Mouse (Mus musculus) C2C12 (cell line): ENCODE measurements around the gene Abi3. TPM values are rescaled to one million over a fixed set of nuclear protein-coding genes. Genes with fewer than 3 reads are reported as not detected.

Experiments
- H3K27me3 ChIP-seq: one replicate; pipeline ENCODE4 v1.6.1; 2011; ENCODE audit not compliant: control insufficient read depth, insufficient read depth, insufficient read length
- H3K36me3 ChIP-seq: one replicate; pipeline ENCODE4 v1.6.1; 2011; ENCODE audit not compliant: control insufficient read depth, insufficient read depth
- H3K4me3 ChIP-seq: one replicate; pipeline ENCODE4 v1.5.1; 2011; ENCODE audit warnings: mild to moderate bottlenecking, control low read depth; ENCODE audit not compliant: poor library complexity, insufficient read depth, severe bottlenecking
- H3K79me2 ChIP-seq: one replicate; pipeline ENCODE4 v1.6.1; 2011; ENCODE audit not compliant: control insufficient read depth, insufficient read depth
- H3K79me3 ChIP-seq: one replicate; pipeline ENCODE4 v1.6.1; 2011; ENCODE audit warnings: low read depth, control low read depth
- H3ac ChIP-seq: one replicate; pipeline ENCODE3; 2011; ENCODE audit warnings: low read depth; ENCODE audit not compliant: control insufficient read depth, insufficient read length
- CEBPB ChIP-seq: IDR thresholded peaks from one replicate; pipeline ENCODE4 v1.6.1; 2011; ENCODE audit warnings: low read depth, mild to moderate bottlenecking, control low read depth, moderate library complexity
- CTCF ChIP-seq: IDR thresholded peaks from one replicate; pipeline ENCODE4 v1.5.1; 2011; ENCODE audit not compliant: control insufficient read depth, insufficient read depth, insufficient read length
- FOSL1 ChIP-seq: IDR thresholded peaks from one replicate; pipeline ENCODE4 v1.8.0; 2011; ENCODE audit warnings: mild to moderate bottlenecking, low read length; ENCODE audit not compliant: poor library complexity, insufficient read depth, severe bottlenecking
- MAX ChIP-seq: IDR thresholded peaks from one replicate; pipeline ENCODE4 v1.6.1; 2011; ENCODE audit warnings: mild to moderate bottlenecking, control low read depth
- MYOD1 ChIP-seq: IDR thresholded peaks from one replicate; pipeline ENCODE4 v1.6.1; 2011; ENCODE audit warnings: low read depth; ENCODE audit not compliant: control insufficient read depth, insufficient read length
- MYOG ChIP-seq: IDR thresholded peaks from one replicate; pipeline ENCODE4 v1.6.1; 2011; ENCODE audit not compliant: control insufficient read depth, insufficient read length; ENCODE audit errors: extremely low read depth
- USF1 ChIP-seq: IDR thresholded peaks from one replicate; pipeline ENCODE4 v1.6.1; 2011; ENCODE audit warnings: low read depth, mild to moderate bottlenecking, control low read depth, moderate library complexity
- polyA plus RNA-seq: library from polyadenylated mRNA; unstranded; fragments of >200 nt; fragmentation: generic; extraction: Trizol; gene quantifications from one replicate; pipeline ENCODE4 v1.2.1, GENCODE M21; 2012; ENCODE audit warnings: missing spikeins

Gene Abi3
- polyA plus RNA-seq, 1 experiment = 0.33 TPM

GRCm38 (mm10) chr11:95832129-95833005 is 9.9 kb downstream of the Abi3 start:
- no peak overlapping the region for H3ac ChIP-seq
- no peak for TF ChIP-seq USF1
- H3K79me3 ChIP-seq = no peaks in the 10 kb centered on the region
- H3K36me3 ChIP-seq = no peaks in the 10 kb centered on the region
- H3K27me3 ChIP-seq = no peaks in the 10 kb centered on the region
- H3K4me3 ChIP-seq = no peak overlapping the region
- no peaks in the 10 kb centered on the region for H3K79me2 ChIP-seq

- Histone ChIP-seq H3ac (no peak overlapping the region), H3K4me3 (no peak overlapping the region), H3K79me3 (no peaks in the 10 kb centered on the region), H3K27me3 (no peaks in the 10 kb centered on the region), H3K79me2 (no peaks in the 10 kb centered on the region), H3K36me3 (no peaks in the 10 kb centered on the region)
- no peak for TF ChIP-seq MAX
- no peak for TF ChIP-seq MYOG
- TF ChIP-seq MYOD1 = no peak
- TF ChIP-seq USF1 = no peak
- no peak for TF ChIP-seq FOSL1
- no peak for TF ChIP-seq CTCF
- no peak for TF ChIP-seq CEBPB
Measured at GRCm38 (mm10) chr11:95831641-95832040, 10.6 kb downstream of the Abi3 start.

- no peaks in the 10 kb centered on the region for H3K27me3 ChIP-seq
- no peaks in the 10 kb centered on the region for H3K79me2 ChIP-seq
- no peaks in the 10 kb centered on the region for H3K79me3 ChIP-seq
- no peaks in the 10 kb centered on the region for H3K36me3 ChIP-seq
- H3K4me3 ChIP-seq = no peak overlapping the region
- TF ChIP-seq FOSL1 = no peak
- TF ChIP-seq CEBPB = no peak
- no peak for TF ChIP-seq MYOG
- TF ChIP-seq CTCF = no peak
- no peak for TF ChIP-seq MYOD1
- TF ChIP-seq MAX = no peak
- no peak for TF ChIP-seq USF1
- H3ac ChIP-seq = no peak overlapping the region
Measured at GRCm38 (mm10) chr11:95831276-95831619, 11.0 kb downstream of the Abi3 start.

- Histone ChIP-seq H3K79me2 (no peaks in the 10 kb centered on the region), H3K79me3 (no peaks in the 10 kb centered on the region), H3K36me3 (no peaks in the 10 kb centered on the region), H3K27me3 (no peaks in the 10 kb centered on the region), H3ac (no peak overlapping the region), H3K4me3 (no peak overlapping the region)
- TF ChIP-seq MAX = no peak
- TF ChIP-seq MYOG = no peak
- no peak for TF ChIP-seq CTCF
- TF ChIP-seq USF1 = no peak
- no peak for TF ChIP-seq FOSL1
- TF ChIP-seq MYOD1 = no peak
- TF ChIP-seq CEBPB = no peak
Measured at GRCm38 (mm10) chr11:95830411-95831275, 11.6 kb downstream of the Abi3 start.

- H3K4me3 ChIP-seq = no peak overlapping the region
Measured at GRCm38 (mm10) chr11:95829526-95830050, 12.7 kb downstream of the Abi3 start.

More at GRCm38 (mm10) chr11:95829526-95830050, 12.7 kb downstream of the Abi3 start:
- no peaks in the 10 kb centered on the region for H3K79me2 ChIP-seq
- TF ChIP-seq FOSL1 = no peak
- TF ChIP-seq MYOG = no peak
- TF ChIP-seq USF1 = no peak
- no peak for TF ChIP-seq CEBPB
- no peaks in the 10 kb centered on the region for H3K27me3 ChIP-seq
- no peak overlapping the region for H3ac ChIP-seq
- H3K36me3 ChIP-seq = no peaks in the 10 kb centered on the region
- no peaks in the 10 kb centered on the region for H3K79me3 ChIP-seq
